Mouse (Mus musculus) megakaryocyte, embryonic 14.5 days (primary cell): ENCODE data around the gene Slc25a13. TPM values are rescaled to one million over a fixed set of nuclear protein-coding genes. Genes with fewer than 3 reads are reported as not detected.

Experiments
- H3K27me3 ChIP-seq: replicated peaks from 2 replicates; pipeline ENCODE3; 2012; ENCODE audit warnings: inconsistent platforms
- H3K36me3 ChIP-seq: replicated peaks from 2 replicates; pipeline ENCODE3; 2012; ENCODE audit warnings: low read length, inconsistent platforms, mixed read lengths
- H3K4me1 ChIP-seq: 2 replicates; pipeline ENCODE4 v1.6.1; 2012; ENCODE audit warnings: inconsistent platforms
- H3K4me3 ChIP-seq: replicated peaks from 2 replicates; pipeline ENCODE3; 2012; ENCODE audit warnings: moderate library complexity, mild to moderate bottlenecking, inconsistent platforms
- H3K9me3 ChIP-seq: 2 replicates; pipeline ENCODE4 v1.6.1; 2012; ENCODE audit warnings: inconsistent platforms
- FLI1 ChIP-seq: IDR thresholded peaks from 2 replicates; pipeline ENCODE4 v1.6.1; 2012; ENCODE audit warnings: low read length, inconsistent platforms, mixed read lengths
- GATA1 ChIP-seq: IDR thresholded peaks from 3 replicates; pipeline ENCODE4 v1.6.1; 2012; ENCODE audit warnings: mixed read lengths, low read length, inconsistent platforms, borderline replicate concordance
- polyA plus RNA-seq: library from polyadenylated mRNA; stranded (reverse); fragments of >175 nt; gene quantifications from 2 replicates; pipeline ENCODE4 v1.2.3, GENCODE M21; 2012; ENCODE audit warnings: low replicate concordance; ENCODE audit not compliant: insufficient read depth

Gene Slc25a13
- polyA plus RNA-seq, 1 experiment, result 0.17 TPM

DNA sequence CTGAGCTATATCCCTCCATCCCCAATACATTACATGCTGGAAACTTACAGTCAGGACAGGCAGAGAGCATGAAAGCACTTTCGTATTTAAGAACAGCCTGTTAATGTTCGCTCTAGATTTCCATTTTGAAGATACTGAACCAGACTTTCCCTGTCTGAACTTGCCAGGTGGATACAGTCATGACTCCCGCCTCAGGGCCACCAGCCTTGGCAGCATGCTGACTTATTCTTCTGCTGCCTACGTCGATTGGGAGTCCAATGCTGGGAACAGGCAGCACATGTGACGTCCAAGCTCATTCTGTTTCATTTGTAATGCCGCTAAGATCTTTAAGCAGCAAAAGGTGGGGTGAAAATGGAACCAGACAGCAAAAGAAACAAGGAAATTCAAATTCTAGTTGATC, 5.7 kb upstream of the Slc25a13 start:
- Histone ChIP-seq H3K4me3 (no peak overlapping the region), H3K36me3 (no peaks in the 10 kb centered on the region), H3K4me1 (no peaks in the 10 kb centered on the region), H3K27me3 (peaks cover 46% of the 10 kb centered on the region), H3K9me3 (0 out of 2 replicates have a peak, but pooled peaks cover 6% of the 10 kb centered on the region)
- TF ChIP-seq FLI1, result no peak
- no peak for TF ChIP-seq GATA1

DNA sequence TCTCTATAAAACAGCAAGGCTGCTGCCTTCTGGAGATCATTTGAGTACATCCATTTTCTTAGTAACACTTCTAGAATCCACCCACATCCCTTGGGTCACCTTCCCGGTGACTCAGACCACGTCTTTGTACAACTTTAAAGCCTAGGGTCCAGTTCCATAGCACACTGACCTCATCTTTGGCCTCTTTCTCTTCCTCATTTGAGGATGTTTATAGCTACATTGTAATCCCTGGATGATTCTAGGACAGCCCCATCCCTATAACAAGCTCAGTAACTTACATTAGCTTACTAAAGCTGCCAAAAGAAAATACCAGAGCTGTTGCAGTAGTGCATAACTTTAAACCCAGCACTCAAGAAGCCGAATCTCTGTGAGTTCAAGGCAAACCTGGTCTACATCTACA, 3.6 kb upstream of the Slc25a13 start:
- H3K4me3 ChIP-seq, result no peak overlapping the region
- H3K36me3 ChIP-seq, result no peaks in the 10 kb centered on the region
- H3K4me1 ChIP-seq, result peaks cover 13% of the 10 kb centered on the region
- TF ChIP-seq GATA1 (no peak), FLI1 (no peak)
- 0 out of 2 replicates have a peak, but pooled peaks cover 6% of the 10 kb centered on the region for H3K9me3 ChIP-seq
- peaks cover 56% of the 10 kb centered on the region for H3K27me3 ChIP-seq

- no peak for TF ChIP-seq GATA1
- TF ChIP-seq FLI1, result no peak
- Histone ChIP-seq H3K36me3 (no peaks in the 10 kb centered on the region), H3K27me3 (peaks cover 51% of the 10 kb centered on the region), H3K4me3 (no peak overlapping the region), H3K4me1 (peaks cover 13% of the 10 kb centered on the region), H3K9me3 (no peaks in the 10 kb centered on the region)
Measured at GRCm38 (mm10) chr6:6219661-6220370, 2.8 kb upstream of the Slc25a13 start.

- peaks cover 16% of the 10 kb centered on the region for H3K4me1 ChIP-seq
- H3K4me3 ChIP-seq, result peak overlapping the region; percentile 90
- no peaks in the 10 kb centered on the region for H3K9me3 ChIP-seq
- H3K27me3 ChIP-seq, result peaks cover 46% of the 10 kb centered on the region
- no peak for TF ChIP-seq GATA1
- no peak for TF ChIP-seq FLI1
- no peaks in the 10 kb centered on the region for H3K36me3 ChIP-seq
Measured at GRCm38 (mm10) chr6:6217286-6217625, 283 bp upstream of the Slc25a13 start.

DNA sequence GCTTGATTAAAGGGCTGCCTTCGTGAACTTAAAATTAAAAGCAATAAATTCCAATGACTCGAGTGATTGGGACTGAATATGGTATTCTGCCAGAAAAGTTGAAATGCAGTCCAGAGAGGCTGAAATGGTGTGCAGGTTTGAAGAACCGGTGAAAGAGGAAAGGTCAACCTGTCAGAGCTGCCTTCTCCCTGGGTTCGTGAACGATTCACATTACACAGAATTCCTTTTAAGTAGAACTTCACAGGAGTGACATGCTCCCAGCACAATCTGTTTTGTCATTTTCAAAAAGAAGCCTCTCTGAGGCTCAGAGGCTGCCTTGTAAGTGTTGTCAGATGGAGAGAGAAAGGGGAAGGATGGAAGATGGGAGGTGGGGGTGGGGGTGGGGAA, 860 bp downstream of the Slc25a13 start:
- H3K36me3 ChIP-seq, result no peaks in the 10 kb centered on the region
- peaks cover 16% of the 10 kb centered on the region for H3K4me1 ChIP-seq
- peaks cover 40% of the 10 kb centered on the region for H3K27me3 ChIP-seq
- peak overlapping the region; percentile 90 for H3K4me3 ChIP-seq
- TF ChIP-seq FLI1 (no peak), GATA1 (no peak)
- H3K9me3 ChIP-seq, result 0 out of 2 replicates have a peak, but pooled peaks cover 4% of the 10 kb centered on the region

DNA sequence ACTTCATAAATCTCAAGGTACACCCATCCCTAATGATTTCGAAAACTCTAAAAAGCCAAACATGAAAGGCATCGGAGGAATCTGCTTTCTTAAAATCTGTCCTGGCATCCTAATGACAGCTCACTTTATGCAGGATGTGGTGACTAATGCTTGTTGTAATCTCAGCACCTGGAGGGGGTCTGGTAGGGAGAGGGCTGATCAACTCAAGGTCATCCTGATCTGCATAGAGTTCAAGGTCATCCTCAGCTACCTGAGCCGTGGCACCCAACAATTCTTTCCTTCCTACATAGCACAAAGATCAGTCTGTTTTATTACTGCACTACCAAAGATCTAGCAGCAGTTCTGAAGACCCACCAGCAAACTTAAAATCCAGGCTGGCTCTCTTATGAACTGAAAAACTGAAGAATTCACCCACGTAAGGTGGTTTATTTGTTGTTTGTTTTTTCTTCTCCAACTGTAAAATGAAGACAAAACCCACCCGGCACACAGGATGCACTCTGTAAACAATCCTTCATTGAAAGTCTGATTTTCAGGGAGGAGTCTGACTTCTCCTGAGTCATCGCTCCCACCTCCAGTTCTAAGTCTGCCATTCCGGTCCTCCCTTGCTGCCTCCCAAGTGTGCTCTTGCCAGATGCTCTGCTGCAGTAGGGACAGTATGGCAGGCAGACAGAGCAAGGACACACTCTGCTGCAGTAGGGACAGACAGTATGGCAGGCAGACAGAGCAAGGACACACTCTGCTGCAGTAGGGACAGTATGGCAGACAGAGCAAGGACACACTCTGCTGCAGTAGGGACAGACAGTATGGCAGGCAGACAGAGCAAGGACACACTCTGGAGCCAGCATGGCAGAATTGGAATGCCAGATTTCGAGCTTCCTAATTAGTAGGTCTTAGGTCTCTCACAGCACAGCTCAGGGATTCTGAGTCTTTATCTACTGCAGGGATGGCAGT, 4.3 kb downstream of the Slc25a13 start:
- peak overlapping the region; percentile 42 for H3K4me3 ChIP-seq
- peaks cover 35% of the 10 kb centered on the region for H3K4me1 ChIP-seq
- H3K36me3 ChIP-seq, result no peaks in the 10 kb centered on the region
- peaks cover 18% of the 10 kb centered on the region for H3K27me3 ChIP-seq
- TF ChIP-seq FLI1 (no peak), GATA1 (no peak)
- H3K9me3 ChIP-seq, result peaks cover 8% of the 10 kb centered on the region; the same call in 1 of the 2 replicates

DNA sequence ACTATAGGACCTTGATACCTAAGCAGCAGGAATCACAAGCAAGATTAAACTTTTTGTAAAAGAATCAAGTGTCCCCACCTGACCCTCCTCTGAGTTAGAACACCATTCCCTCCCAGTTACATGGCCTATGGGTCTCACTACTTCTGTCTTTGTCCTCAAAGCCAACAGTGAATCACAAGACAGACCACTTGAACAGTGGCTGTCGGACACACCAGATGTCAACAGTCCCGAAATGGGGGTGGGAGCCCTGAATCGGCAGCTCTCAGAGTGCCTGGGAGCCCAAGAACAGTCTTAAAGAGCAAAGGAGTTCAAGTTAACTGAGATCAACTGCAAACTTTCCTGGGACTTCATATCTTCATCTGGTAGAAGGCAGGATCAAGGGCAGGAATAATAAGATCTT, 5.0 kb downstream of the Slc25a13 start:
- TF ChIP-seq GATA1 (no peak), FLI1 (no peak)
- no peak overlapping the region for H3K4me3 ChIP-seq
- H3K27me3 ChIP-seq, result peaks cover 14% of the 10 kb centered on the region
- no peaks in the 10 kb centered on the region for H3K36me3 ChIP-seq
- peaks cover 37% of the 10 kb centered on the region for H3K4me1 ChIP-seq
- H3K9me3 ChIP-seq, result peaks cover 8% of the 10 kb centered on the region; the same call in 1 of the 2 replicates

DNA sequence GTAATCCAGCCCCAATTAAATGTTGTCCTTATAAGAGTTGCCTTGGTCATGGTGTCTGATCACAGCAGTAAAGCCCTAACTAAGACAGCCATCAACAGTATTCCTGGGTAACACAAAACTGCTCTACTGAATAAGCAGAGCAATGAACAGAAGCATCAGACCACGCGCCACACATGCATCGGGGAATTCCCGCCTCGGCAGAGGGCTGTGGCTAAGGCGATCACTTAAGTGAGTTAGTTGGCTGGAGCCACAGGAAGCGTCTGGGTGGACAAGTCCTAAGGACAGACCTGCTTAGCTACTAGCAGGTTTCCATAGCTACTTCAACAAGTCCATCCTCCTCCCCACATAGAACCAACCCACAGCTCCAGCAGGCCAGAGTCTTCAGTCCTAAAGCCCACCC, 6.3 kb downstream of the Slc25a13 start:
- TF ChIP-seq GATA1 (no peak), FLI1 (no peak)
- H3K9me3 ChIP-seq, result peaks cover 8% of the 10 kb centered on the region; the same call in 1 of the 2 replicates
- H3K36me3 ChIP-seq, result no peaks in the 10 kb centered on the region
- no peak overlapping the region for H3K4me3 ChIP-seq
- H3K4me1 ChIP-seq, result peaks cover 30% of the 10 kb centered on the region
- H3K27me3 ChIP-seq, result peaks cover 4% of the 10 kb centered on the region

GRCm38 (mm10) chr6:6208351-6209059, 8.5 kb downstream of the Slc25a13 start:
- Histone ChIP-seq H3K4me3 (peak overlapping the region; percentile 73), H3K9me3 (peaks cover 8% of the 10 kb centered on the region; the same call in 1 of the 2 replicates), H3K4me1 (peaks cover 30% of the 10 kb centered on the region), H3K36me3 (no peaks in the 10 kb centered on the region), H3K27me3 (peaks cover 2% of the 10 kb centered on the region)
- no peak for TF ChIP-seq GATA1
- TF ChIP-seq FLI1, result no peak
